Mouse (Mus musculus): ENCODE measurements around the gene Apba1. TPM values are rescaled to one million over a fixed set of nuclear protein-coding genes. Genes with fewer than 3 reads are reported as not detected.

Gene Apba1
- total RNA-seq, 2 experiments from 2014 or later, result 177 to 198 TPM

- no peak for DNase-seq
- intact Hi-C loops (cut with DNase I), result no loop called here
Measured at GRCm38 (mm10) chr19:23803221-23803870, 44.7 kb downstream of the Apba1 start.

- no peak for DNase-seq
- intact Hi-C loops (cut with DNase I), result no loop called here
Measured at GRCm38 (mm10) chr19:23806796-23807195, 48.1 kb downstream of the Apba1 start.

GRCm38 (mm10) chr19:23807371-23807770 lies 48.7 kb downstream of the Apba1 start:
- no peak for DNase-seq
- intact Hi-C loops (cut with DNase I), result no loop called here

- no peak for DNase-seq
- intact Hi-C loops (cut with DNase I), result no loop called here
Measured at GRCm38 (mm10) chr19:23809236-23809635, 50.5 kb downstream of the Apba1 start.

- intact Hi-C loops (cut with DNase I), result no loop called here
Measured at GRCm38 (mm10) chr19:23810512-23810911, 51.8 kb downstream of the Apba1 start.

GRCm38 (mm10) chr19:23810976-23811375 lies 52.3 kb downstream of the Apba1 start:
- no peak for DNase-seq
- intact Hi-C loops (cut with DNase I), result no loop called here

More at GRCm38 (mm10) chr19:23810512-23810911, 51.8 kb downstream of the Apba1 start:
- DNase-seq, result no peak

GRCm38 (mm10) chr19:23816762-23817161 lies 58.1 kb downstream of the Apba1 start:
- DNase-seq, result no peak
- intact Hi-C loops (cut with DNase I), result no loop called here

GRCm38 (mm10) chr19:23817196-23817595 lies 58.5 kb downstream of the Apba1 start:
- intact Hi-C loops (cut with DNase I), result no loop called here

GRCm38 (mm10) chr19:23819882-23820281 lies 61.2 kb downstream of the Apba1 start:
- intact Hi-C loops (cut with DNase I), result no loop called here
- no peak for DNase-seq

More at GRCm38 (mm10) chr19:23817196-23817595, 58.5 kb downstream of the Apba1 start:
- no peak for DNase-seq

- intact Hi-C loops (cut with DNase I), result no loop called here
- DNase-seq, result no peak
Measured at GRCm38 (mm10) chr19:23822497-23822896, 63.8 kb downstream of the Apba1 start.

GRCm38 (mm10) chr19:23823533-23823932 lies 64.8 kb downstream of the Apba1 start:
- intact Hi-C loops (cut with DNase I), result no loop called here
- no peak for DNase-seq

- no peak for DNase-seq
- intact Hi-C loops (cut with DNase I), result no loop called here
Measured at GRCm38 (mm10) chr19:23826251-23826650, 67.6 kb downstream of the Apba1 start.

GRCm38 (mm10) chr19:23830761-23831160 lies 72.1 kb downstream of the Apba1 start:
- intact Hi-C loops (cut with DNase I), result no loop called here
- no peak for DNase-seq

GRCm38 (mm10) chr19:23833685-23834682 lies 75.3 kb downstream of the Apba1 start:
- peak; percentile 82 for DNase-seq
- intact Hi-C loops (cut with DNase I), result no loop called here

- intact Hi-C loops (cut with DNase I), result no loop called here
- no peak for DNase-seq
Measured at GRCm38 (mm10) chr19:23834721-23835120, 76.0 kb downstream of the Apba1 start.

- intact Hi-C loops (cut with DNase I), result loop anchor here (10.0 kb wide), 1 partner anchor 91 kb away; no protein-coding TSS in a partner anchor
- no peak for DNase-seq
Measured at GRCm38 (mm10) chr19:23855832-23856231, 97.1 kb downstream of the Apba1 start.

GRCm38 (mm10) chr19:23858091-23858490 lies 99.4 kb downstream of the Apba1 start:
- intact Hi-C loops (cut with DNase I), result loop anchor here (10.0 kb wide), 1 partner anchor 93 kb away; no protein-coding TSS in a partner anchor
- DNase-seq, result no peak

GRCm38 (mm10) chr19:23858781-23859180 lies 100.1 kb downstream of the Apba1 start:
- DNase-seq, result no peak
- intact Hi-C loops (cut with DNase I), result loop anchor here (10.0 kb wide), 1 partner anchor 94 kb away; no protein-coding TSS in a partner anchor

- DNase-seq, result peak; percentile 45
Measured at GRCm38 (mm10) chr19:23860151-23860820, 101.6 kb downstream of the Apba1 start.

GRCm38 (mm10) chr19:23862736-23863135 lies 104.0 kb downstream of the Apba1 start:
- intact Hi-C loops (cut with DNase I), result loop anchor here (5.0 kb wide), 1 partner anchor 95 kb away; no protein-coding TSS in a partner anchor
- no peak for DNase-seq

More at GRCm38 (mm10) chr19:23860151-23860820, 101.6 kb downstream of the Apba1 start:
- intact Hi-C loops (cut with DNase I), result loop anchor here (5.0 kb wide), 1 partner anchor 97 kb away; no protein-coding TSS in a partner anchor

All from left cerebral cortex, postnatal 4 days (tissue).